Mouse (Mus musculus): ENCODE results near the gene Hapln4. TPM values are rescaled to one million over a fixed set of nuclear protein-coding genes. Genes with fewer than 3 reads are reported as not detected.

Hapln4 gene
- total and polyA plus RNA-seq, 3 experiments, result 0.03 TPM; not detected in 2

- Histone ChIP-seq H3K79me2 (ENCODE audit: control insufficient read depth, insufficient read depth, low read length, poor library complexity) (peaks cover 11% of the 10 kb centered on the region), H3K4me1 (ENCODE audit: control insufficient read depth in 1 of 2, insufficient read depth in 2 of 2, low read length in 2 of 2) (peaks cover 0 to 8% of the 10 kb centered on the region in 2 experiments; a peak in 2 of 4 replicates), H3K9me3 (replicated peaks; ENCODE audit: insufficient read depth, low read length) (no peaks in the 10 kb centered on the region), H3K4me3 (ENCODE audit: control insufficient read depth in 1 of 2, insufficient read depth in 1 of 2, low read depth in 2 of 2, low read length in 2 of 2) (no peak overlapping the region), H3K36me3 (ENCODE audit: control insufficient read depth in 1 of 2, insufficient read depth in 2 of 2, low read length in 2 of 2) (peaks cover 0 to 2% of the 10 kb centered on the region in 2 experiments; a peak in 2 of 4 replicates), H3K27ac (ENCODE audit: control insufficient read depth, low read depth, low read length) (no peak overlapping the region), H3K27me3 (ENCODE audit: control insufficient read depth in 1 of 2, insufficient read depth in 2 of 2, low read length in 2 of 2) (peaks cover 0 to 4% of the 10 kb centered on the region in 2 experiments; a peak in 1 of 4 replicates), H3K9ac (ENCODE audit: control insufficient read depth, low read depth, low read length, poor library complexity, severe bottlenecking) (no peak overlapping the region)
- DNase-seq (ENCODE audit: low read depth, low spot score), result no peak
- no peak for TF ChIP-seq UBTF (IDR thresholded peaks at IDR 0.05; ENCODE audit: borderline replicate concordance, insufficient read depth, low read depth, low read length)
- TF ChIP-seq NRF1 (IDR thresholded peaks at IDR 0.05; ENCODE audit: insufficient read depth, low read depth, low read length, poor library complexity, severe bottlenecking), result no peak
- TF ChIP-seq GATA1 (IDR thresholded peaks at IDR 0.05; ENCODE audit: low read depth, low read length), result no peak
- TF ChIP-seq MEF2A (IDR thresholded peaks at IDR 0.05; ENCODE audit: extremely low read depth, insufficient replicate concordance, low read depth, low read length, poor library complexity, severe bottlenecking), result no peak
- TF ChIP-seq USF2 (IDR thresholded peaks at IDR 0.05; ENCODE audit: borderline replicate concordance in 1 of 2, insufficient read depth in 1 of 2, low read depth in 1 of 2, low read length in 2 of 2), result no peak
- no peak for TF ChIP-seq RAD21 (IDR thresholded peaks at IDR 0.05; ENCODE audit: low read depth, low read length)
- TF ChIP-seq POLR2AphosphoS5 (IDR thresholded peaks at IDR 0.05; ENCODE audit: borderline replicate concordance, low read depth, low read length), result no peak
- TF ChIP-seq ELF1 (IDR thresholded peaks at IDR 0.05; ENCODE audit: low read depth, low read length), result no peak
- TF ChIP-seq TCF12 (IDR thresholded peaks at IDR 0.05; ENCODE audit: low read depth, low read length), result no peak
- TF ChIP-seq CHD2 (IDR thresholded peaks at IDR 0.05; ENCODE audit: low read length), result no peak
- no peak for TF ChIP-seq ZMIZ1 (IDR thresholded peaks at IDR 0.05; ENCODE audit: low read depth, low read length)
- TF ChIP-seq NELFE (IDR thresholded peaks at IDR 0.05; ENCODE audit: low read depth, low read length), result no peak
- TF ChIP-seq TBP (IDR thresholded peaks at IDR 0.05; ENCODE audit: low read depth, low read length), result no peak
- no peak for TF ChIP-seq MYB (IDR thresholded peaks at IDR 0.05; ENCODE audit: low read depth, low read length)
- no peak for TF ChIP-seq MAFK (IDR thresholded peaks at IDR 0.05; ENCODE audit: borderline replicate concordance, low read depth, low read length)
- TF ChIP-seq BHLHE40 (IDR thresholded peaks at IDR 0.05; ENCODE audit: borderline replicate concordance, low read depth, low read length), result no peak
- TF ChIP-seq ETS1 (IDR thresholded peaks at IDR 0.05; ENCODE audit: low read depth, low read length), result no peak
Observed at GRCm38 (mm10) chr8:70128435-70128834, 45.2 kb downstream of the Hapln4 start.

GRCm38 (mm10) chr8:70129309-70129952 is 46.2 kb downstream of the Hapln4 start:
- H3K36me3 ChIP-seq (ENCODE audit: control insufficient read depth in 1 of 2, insufficient read depth in 2 of 2, low read length in 2 of 2), result peaks cover 0 to 2% of the 10 kb centered on the region in 2 experiments; a peak in 2 of 4 replicates
- H3K27me3 ChIP-seq (ENCODE audit: control insufficient read depth in 1 of 2, insufficient read depth in 2 of 2, low read length in 2 of 2), result peaks cover 0 to 4% of the 10 kb centered on the region in 2 experiments; a peak in 1 of 4 replicates
- peaks cover 11% of the 10 kb centered on the region for H3K79me2 ChIP-seq (ENCODE audit: control insufficient read depth, insufficient read depth, low read length, poor library complexity)
- H3K9ac ChIP-seq (ENCODE audit: control insufficient read depth, low read depth, low read length, poor library complexity, severe bottlenecking), result no peak overlapping the region
- no peak for TF ChIP-seq JUND (IDR thresholded peaks at IDR 0.05; ENCODE audit: low read depth, low read length)
- peaks cover 0 to 8% of the 10 kb centered on the region in 2 experiments; a peak in 2 of 4 replicates for H3K4me1 ChIP-seq (ENCODE audit: control insufficient read depth in 1 of 2, insufficient read depth in 2 of 2, low read length in 2 of 2)
- no peak overlapping the region for H3K27ac ChIP-seq (ENCODE audit: control insufficient read depth, low read depth, low read length)
- DNase-seq (ENCODE audit: low read depth, low spot score), result no peak
- H3K9me3 ChIP-seq (replicated peaks; ENCODE audit: insufficient read depth, low read length), result no peaks in the 10 kb centered on the region
- no peak overlapping the region for H3K4me3 ChIP-seq (ENCODE audit: control insufficient read depth in 1 of 2, insufficient read depth in 1 of 2, low read depth in 2 of 2, low read length in 2 of 2)

Measured in MEL (cell line).